Mouse (Mus musculus) C2C12 (cell line): ENCODE measurements around the gene Strip2.

Source experiments
- CTCF ChIP-seq: IDR thresholded peaks from one replicate; pipeline ENCODE4 v1.5.1; 2011; ENCODE audit not compliant: control insufficient read depth, insufficient read depth, insufficient read length
- FOSL1 ChIP-seq: IDR thresholded peaks from one replicate; pipeline ENCODE4 v1.8.0; 2011; ENCODE audit warnings: mild to moderate bottlenecking, low read length; ENCODE audit not compliant: poor library complexity, insufficient read depth, severe bottlenecking
- MAX ChIP-seq: IDR thresholded peaks from one replicate; pipeline ENCODE4 v1.6.1; 2011; ENCODE audit warnings: mild to moderate bottlenecking, control low read depth
- MYOG ChIP-seq: IDR thresholded peaks from one replicate; pipeline ENCODE4 v1.6.1; 2011; ENCODE audit not compliant: control insufficient read depth, insufficient read length; ENCODE audit errors: extremely low read depth
- USF1 ChIP-seq: IDR thresholded peaks from one replicate; pipeline ENCODE4 v1.6.1; 2011; ENCODE audit warnings: low read depth, mild to moderate bottlenecking, control low read depth, moderate library complexity

DNA sequence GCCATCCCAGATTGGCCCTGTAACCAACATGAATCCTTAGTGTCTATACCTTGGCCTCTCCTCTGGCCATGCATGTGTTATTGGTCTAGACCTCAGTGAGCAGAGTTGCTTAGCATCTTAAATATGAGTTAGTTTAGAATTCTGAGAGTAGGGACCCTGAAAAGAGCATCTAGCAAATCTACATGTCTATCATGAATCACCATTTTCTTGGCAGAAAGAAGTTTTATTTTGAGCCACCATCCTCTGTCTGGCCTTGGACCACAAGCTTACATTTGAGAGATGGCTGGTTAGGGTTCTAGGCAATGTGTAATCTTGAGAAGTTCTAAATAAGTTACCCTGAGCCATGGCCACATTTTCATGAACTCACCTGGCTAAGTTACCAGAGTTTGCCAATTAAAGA, 13.3 kb downstream of the Strip2 start:
- TF ChIP-seq CTCF: no peak
- no peak for TF ChIP-seq MAX
- no peak for TF ChIP-seq USF1
- no peak for TF ChIP-seq FOSL1
- TF ChIP-seq MYOG: no peak
